Mouse (Mus musculus) adrenal gland, postnatal 36 days (tissue): ENCODE data around the gene Eif2a. TPM values are rescaled to one million over a fixed set of nuclear protein-coding genes. Genes with fewer than 3 reads are reported as not detected.

Source experiments
- DNase-seq, 2 experiments: peaks; one replicate each; pipeline ENCODE4 v3.0.0; 2021; ENCODE audit warnings: mixed read lengths in 1 of 2
- long read RNA-seq, 2 experiments: library from polyadenylated mRNA; stranded (forward); transcript quantifications; one replicate each; pipeline ENCODE4 v2.0.0; 2021; ENCODE audit warnings: borderline sequencing depth in 2 of 2
- total RNA-seq, 2 experiments: library from RNA; stranded (reverse); gene quantifications; 2 replicates each; pipeline ENCODE4 v1.2.3; 2021

The Eif2a gene
- total RNA-seq: 10 to 100 TPM; 43.3 to 52.8 TPM
- long read RNA-seq, experiment 1, transcript Eif2a-201 (14 exons, 2,299 nt): major isoform, 29 of 34 reads
- long read RNA-seq, experiment 1, partial matches to known transcripts: 5 of 34 reads
- long read RNA-seq, experiment 1, other reads (novel, unspliced or antisense): 0 of 34 reads
- long read RNA-seq, experiment 2, transcript Eif2a-201 (14 exons, 2,299 nt): major isoform, 8 of 10 reads
- long read RNA-seq, experiment 2, partial matches to known transcripts: 2 of 10 reads
- long read RNA-seq, experiment 2, other reads (novel, unspliced or antisense): 0 of 10 reads

DNA sequence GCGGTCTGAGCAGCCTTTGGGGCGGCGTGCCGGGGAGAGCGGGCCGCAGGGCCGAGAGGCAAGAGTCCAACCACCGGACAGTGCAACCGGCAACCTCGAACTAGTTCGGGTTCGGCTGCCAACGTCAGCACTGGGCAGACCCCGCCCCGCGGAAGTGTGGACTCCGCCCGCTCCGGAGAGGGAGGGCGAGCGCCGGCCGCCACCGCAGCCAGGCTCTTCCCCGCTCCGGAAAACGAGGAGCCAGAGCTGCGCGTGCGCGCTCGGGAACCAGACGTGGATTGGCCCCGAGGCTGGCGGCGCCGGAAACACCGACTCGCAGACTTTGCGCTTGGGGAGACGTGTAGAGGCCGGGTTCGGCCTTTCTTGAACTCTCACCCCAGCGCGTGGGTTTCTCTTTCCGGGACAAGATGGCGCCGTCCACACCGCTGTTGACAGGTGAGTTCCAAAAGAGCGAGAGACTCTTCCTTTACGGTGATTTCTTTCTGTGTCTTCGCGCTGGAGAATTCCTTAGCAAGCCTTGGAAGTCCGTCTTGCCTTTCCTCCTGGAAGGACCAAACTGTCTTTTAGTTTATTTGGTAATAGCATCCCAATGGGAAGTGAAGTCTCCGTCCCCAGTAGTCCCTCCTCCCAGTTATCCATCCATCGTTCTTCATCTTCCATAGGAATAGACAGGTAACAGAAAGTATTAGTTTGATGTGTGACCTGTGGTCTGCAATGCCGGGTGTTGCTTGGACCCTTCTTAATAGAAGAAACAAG is at the start of gene Eif2a, which contains the start of gene Serp1:
Gene Eif2a, plus strand, starts transcription at position 170 of the 756 bp plus-strand sequence.
Gene Serp1, minus strand, starts transcription at position 241 of the 756 bp plus-strand sequence.
- DNase-seq: peak; percentile 99 to 100

DNA sequence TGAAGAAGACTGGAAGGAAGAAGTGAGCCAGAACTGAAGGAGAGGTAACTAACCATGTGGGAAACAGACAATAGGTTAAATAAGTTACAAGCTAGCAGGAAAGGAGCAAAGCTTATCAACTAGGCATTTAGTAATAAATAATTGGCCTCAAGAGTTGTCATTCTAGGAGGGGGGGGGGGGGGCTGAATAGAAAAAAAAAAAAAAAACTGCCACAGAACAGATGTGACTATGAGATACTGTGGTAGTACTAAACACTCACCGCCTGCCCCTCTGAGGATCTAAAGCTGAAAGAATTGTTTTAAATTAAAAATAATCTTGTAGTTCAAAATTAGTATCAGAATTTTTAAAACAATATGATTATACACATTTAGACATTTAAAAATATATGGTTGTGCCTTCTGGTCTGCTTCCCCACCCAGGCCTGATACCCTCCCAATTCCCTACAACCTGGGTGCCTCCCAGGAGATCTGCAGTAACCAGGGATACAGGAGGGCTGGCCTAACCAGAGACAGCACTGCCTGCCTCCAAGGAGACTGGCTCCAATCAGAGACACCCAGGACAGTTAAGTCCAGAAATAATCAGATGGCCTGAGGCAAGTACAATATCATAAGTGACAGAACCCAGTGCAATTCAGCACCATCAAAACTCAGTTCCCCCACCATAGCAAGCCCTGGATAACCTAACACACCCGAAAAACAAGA is 46.7 kb upstream of the Eif2a start:
- DNase-seq: no peak

DNA sequence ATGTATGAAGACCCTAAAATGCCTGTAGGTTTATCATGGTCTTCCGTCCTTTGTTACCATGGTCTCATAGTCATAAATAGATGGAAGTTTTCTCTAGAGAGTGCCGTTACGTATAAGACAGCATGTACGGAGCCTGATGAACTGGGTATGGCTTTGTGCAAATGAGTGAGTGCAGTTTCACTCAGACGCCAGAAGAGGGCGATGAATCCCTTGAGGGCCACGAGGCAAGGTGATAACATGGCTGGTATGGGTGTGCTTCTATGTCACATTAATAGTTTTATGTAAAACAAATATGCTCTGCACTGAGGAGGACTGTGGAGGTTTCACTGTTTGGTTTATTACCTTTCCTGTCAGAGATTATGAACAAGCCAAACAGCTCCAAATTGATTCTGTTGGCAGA is 39.7 kb upstream of the Eif2a start:
- no peak for DNase-seq

DNA sequence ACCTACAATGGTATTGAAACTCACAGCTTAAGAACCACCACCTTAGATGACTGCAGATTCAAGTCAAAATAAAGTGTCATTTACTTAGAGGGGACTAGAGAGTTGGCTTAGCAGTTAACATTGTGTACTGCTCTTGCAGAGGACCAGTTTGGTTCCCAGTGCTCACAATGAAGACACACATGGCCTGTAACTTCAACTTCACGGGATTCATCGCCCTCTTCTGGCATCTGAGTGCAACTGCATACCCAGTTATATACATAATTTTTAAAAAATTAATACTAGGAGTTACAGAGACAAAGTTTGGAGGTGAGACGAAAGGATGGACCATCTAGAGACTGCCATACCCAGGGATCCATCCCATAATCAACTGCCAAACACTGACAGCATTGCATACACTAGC is 38.5 kb upstream of the Eif2a start:
- no peak for DNase-seq

DNA sequence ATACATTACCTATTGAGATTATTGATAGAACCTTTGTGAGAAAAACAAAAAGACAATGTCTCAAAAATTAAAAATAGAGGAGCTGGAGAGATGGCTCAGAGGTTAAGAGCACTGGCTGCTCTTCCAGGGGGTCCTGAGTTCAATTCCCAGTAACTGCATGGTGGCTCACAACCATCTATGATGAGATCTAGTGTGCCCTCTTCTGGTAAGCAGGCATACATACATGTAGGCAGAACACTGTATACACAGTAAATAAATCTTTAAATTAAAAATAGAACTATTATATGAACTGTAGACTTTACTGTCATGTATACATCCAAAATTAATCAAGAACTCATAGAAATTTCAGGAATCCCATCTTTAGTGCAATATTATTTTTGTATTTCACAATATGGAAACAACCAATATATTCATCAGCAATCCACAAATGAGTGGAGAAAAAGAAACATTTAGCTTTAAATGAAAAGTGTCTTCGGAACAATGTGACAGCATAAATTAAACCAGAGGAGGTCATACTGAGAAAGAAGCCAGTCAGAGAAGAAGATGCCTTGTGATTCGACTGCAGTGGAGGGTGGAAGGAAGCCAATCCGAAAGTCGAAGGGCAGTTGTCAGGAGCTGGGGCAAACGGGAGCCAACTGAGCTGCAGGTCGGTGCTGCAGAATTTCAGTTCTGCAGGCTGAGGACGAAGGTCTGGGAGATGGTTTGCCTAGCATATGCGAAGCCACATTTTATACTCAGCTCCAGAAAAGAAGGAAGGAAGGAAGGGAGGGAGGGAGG is 37.4 kb upstream of the Eif2a start:
- DNase-seq: peak; percentile 34 to 41

DNA sequence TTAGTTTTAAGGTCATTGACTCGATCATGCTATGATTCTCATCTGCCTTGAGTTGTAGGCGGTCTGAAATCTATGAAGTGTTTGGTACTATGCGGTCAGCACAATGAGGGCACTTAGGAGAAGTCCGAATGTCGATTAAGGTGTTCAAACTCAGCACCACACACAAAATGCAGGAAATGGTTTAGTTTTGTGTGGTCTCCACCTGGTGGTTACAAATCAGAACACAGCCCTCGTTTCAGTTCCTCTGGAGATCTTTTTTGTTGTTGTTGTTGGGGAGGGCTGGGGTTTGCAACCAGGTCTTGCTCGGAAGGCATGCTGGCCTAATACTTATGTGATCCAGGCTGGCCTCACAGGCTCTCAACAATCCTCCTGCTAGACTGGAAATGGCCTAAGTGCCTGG is 34.8 kb upstream of the Eif2a start:
- peak in 1 of 2 experiments; percentile 31 for DNase-seq

DNA sequence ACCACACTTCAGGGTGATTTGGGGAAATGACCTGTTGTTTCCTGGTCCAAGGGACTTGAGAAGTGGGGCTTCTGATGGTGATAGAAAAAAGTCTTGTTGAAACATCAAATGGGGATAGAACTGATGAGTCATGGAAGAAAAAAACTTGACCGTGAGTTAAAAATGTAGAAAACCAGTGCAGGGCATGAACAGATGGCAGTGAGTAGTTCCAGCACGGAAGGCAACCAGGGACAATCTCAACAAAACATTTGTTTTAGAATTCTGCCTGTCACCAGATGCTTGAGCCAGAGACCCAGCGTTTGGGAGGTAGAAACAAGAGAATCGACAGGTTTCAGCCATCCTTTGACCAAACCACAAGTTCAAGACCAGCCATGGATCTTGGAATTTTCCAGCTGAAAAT is 32.0 kb upstream of the Eif2a start:
- DNase-seq: no peak

DNA sequence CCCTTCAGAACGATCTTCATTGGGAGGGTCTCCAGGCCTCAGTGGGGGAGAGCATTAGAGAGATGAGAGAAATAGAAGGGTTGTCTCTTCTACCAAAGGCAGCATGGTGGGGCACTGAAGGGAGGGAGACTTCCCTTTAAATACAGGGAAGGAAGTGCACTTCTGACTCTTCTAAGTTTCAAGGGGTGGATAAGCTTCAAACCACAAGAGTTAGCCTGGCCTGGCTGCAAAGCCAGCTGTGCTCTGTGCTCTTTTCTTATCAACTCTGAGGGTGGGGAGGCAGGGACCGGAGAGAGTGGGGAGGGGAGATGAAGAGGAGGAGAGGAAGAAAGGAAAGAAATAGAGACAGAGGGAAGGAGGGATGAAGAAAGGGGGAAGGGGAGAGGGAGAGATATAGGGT is 23.7 kb upstream of the Eif2a start:
- no peak for DNase-seq

DNA sequence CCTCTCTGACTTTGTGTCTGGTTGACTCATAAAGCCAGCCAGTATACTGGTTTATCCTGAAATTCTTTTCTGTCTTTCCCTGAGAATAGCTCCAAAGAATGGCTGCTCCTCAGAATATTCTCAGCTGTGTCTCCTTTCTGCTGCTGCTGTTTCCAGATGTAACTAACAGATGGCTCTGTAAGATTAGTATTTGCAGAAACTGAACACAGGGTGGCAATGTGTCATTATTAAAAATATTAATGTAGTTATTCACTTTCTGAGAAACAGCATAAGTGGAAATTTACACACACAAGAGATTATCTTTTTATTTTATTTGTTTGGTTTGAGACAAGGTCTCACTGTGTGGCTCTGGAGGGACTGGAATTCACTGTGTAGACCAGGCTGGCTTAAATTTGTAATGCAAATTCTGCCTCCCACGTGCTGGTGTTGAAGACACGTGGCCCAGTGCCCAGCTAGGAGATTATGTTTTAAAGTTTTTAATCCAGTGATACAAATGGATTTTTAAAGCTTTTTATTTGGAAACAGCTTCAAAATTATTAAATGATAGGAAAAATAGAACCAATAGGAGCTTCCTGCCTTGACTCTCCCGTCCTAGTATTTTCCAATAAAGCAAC is 21.8 kb upstream of the Eif2a start:
- DNase-seq: no peak

DNA sequence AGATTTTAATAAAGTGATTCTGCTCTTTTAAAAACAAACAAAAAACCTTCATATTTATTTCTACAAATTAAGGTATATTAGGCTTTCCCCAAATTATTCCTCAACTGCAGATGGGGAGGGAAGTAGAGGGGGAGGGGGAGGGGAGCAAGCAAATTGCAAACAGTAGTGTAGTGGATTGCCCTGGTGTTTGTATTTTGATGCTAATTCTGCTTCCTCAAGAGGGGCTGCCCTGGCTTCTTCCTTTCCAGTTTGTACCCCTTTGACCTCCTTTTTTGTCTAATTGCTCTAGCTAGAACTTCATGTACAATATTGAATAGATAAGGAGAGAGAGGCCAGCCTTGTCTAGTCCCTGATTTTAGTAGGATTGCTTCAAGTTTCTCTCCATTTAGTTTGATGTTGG is 20.9 kb upstream of the Eif2a start:
- DNase-seq: no peak

DNA sequence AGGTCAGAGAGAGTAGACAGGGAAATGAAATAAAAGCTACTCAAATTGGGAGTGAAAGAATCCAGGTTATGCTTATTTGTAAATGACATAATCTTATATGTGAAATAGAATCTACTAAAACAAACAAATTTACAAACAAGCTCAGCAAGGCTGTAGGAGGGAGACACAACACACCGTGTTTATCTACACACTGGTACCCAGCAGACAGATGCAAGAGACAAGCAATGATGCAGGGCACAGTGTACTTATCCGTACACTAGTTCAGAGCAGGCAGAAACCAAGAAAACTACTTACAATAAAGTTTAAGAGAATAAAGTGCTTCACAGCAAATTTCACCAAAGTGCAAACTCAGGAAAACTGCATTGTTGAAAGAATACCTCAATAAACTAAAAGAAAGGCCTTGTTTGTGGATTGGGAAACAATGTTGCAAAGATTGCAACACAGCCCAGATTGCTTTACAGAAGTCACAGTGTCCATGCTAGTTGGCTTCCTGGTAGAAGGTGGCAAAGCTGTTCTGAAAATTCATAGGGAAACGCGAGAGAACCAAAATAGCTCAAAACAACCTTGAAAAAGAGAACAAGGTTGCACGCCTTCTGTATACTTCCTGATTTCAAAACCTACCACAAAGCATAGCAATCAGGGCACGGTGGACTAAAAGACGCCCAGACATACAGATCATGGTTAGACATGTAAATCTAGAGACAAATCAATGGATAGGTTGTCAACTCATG is 17.4 kb upstream of the Eif2a start:
- DNase-seq: peak; percentile 19 to 26

DNA sequence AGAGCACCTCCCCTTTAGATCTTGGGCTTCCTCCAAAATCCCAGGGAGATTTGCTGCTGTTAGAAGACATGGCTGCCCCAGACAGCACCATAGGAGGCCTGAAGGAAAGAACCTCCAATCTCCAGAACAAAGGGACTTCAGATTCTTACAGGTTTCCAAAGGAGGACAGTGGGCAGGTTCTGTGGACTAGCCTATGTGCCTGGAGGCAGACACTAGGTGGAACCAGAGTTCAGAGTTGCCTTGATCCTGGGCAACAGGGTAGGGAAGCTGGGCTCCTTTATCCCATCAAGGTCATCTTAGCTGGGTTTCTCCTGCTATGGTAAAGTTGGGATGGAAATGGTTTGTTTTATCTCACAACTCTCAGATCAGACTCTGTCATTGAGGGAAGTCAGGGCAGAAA is 14.0 kb upstream of the Eif2a start:
- peak; percentile 44 to 52 for DNase-seq

DNA sequence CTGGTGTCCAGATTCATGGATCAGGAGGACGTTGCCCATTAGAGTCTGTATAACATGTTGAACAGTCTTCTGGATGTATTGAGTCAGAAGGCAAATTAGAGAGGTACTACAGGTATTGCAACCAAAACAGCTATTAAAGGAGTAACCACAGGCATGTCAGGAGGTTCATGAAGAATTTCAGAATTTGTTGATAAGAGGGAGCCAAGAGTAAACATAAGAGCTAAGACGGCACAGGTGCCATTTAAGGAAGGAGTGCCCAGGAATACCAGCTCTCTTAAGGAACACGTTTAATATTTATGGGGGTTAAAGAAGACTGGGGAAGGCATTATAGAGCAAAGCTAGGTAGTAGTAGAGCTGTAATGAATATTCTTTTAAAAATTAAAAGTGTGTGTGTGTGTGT is 12.9 kb upstream of the Eif2a start:
- DNase-seq: no peak

DNA sequence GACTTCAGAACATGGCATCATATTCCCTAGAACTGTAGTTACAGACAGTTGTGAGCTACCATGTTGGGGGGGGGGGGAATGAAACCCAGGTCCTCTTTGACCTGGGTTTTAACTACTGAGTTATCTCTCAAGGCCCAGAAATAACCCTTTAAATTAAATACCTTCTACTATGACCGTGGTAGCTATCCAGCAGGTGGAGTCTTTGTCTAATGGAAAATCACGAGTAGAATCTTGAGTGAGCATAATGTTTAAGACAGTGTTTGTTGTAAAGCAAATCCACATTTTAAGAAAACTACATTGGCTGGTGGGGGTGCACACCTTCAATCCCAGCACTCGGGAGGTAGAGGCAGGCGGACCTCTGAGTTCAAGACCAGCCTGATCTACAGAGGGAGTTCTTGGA is 12.1 kb upstream of the Eif2a start:
- no peak for DNase-seq

DNA sequence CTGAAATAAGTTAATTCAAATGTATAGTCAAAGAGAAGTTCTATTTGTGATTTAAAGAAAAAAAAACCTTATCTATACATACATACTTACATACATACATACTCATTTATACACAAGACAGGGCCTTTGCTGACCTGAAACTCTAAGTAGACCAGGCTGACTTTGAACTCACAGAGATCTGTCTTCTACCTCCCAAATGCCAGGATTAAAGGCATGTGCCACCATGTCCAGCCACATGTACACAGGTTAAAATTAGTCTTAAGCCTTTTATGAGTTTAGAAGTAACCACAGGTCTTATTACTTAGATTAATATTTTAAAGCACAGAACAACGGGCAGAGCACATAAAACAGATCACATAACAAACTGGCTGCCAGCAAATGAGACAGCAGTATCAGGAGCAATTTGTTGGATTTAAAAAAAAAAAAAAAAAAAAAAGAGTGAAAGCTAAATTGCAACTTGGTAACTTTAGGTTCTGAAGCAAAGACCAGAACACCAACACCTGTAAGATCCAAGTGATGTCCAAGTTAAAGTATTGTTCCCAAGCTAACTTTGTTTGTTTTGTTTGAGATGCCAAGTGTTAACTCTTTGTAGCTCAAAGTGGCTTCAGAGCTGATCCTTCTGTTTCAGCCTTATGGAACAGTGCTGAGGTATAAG is 9.5 kb upstream of the Eif2a start:
- DNase-seq: no peak

DNA sequence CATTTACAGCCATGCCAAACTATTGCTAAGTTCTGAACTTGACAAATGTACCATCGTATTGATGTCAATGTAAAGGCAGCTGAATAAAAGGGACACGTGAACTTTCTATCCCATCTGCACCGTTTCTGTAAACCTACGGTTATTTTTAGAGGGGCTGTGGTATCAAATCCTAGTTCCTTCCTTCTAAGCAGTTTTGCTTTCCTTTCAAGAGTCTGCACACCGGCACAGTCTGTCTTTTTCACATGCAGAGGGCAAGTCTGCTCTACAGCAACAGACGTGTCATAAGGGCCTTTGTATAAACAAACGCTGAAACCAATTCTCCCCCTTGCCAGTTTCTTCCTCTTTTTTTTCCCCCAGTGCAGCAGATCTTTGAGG is 9.0 kb upstream of the Eif2a start:
- no peak for DNase-seq

DNA sequence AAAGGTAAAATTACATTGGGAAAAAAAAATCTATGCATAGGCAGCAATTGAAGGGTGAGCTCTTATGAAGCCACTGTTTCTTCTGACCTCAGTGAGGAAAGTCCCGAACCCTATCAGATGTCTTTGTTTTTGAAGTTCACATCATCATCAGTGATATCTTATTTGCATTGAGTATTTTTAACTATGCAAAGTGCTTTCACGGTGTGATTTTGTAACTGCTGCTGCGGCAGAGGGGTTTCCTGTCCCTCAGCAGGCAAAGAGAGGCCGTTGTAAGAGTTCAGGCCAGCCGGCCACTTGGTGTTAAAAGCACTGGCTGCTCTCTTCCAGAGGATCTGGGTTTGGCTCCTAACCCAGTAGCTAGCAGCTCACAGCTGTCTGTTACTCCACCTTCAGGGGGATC is 8.4 kb upstream of the Eif2a start:
- no peak for DNase-seq

DNA sequence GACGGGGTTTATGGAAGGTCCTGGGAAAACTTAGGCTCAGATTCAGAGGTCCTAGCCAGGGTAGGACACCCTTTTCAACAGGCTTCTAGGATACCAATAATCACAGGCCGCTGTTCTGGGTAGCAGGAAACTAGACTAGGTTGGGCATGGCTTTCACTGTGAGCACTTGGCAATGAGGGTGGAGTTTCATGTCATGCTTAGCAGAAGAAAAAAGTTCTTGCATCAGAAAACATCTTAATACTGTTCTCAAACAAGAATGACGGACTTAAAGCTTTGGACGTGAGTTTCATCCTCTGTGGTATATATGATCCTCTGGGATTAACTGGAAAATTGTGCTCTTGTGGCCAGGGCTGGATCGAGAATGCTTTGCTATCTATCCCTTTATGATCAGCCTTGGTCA is 7.8 kb upstream of the Eif2a start:
- DNase-seq: no peak

DNA sequence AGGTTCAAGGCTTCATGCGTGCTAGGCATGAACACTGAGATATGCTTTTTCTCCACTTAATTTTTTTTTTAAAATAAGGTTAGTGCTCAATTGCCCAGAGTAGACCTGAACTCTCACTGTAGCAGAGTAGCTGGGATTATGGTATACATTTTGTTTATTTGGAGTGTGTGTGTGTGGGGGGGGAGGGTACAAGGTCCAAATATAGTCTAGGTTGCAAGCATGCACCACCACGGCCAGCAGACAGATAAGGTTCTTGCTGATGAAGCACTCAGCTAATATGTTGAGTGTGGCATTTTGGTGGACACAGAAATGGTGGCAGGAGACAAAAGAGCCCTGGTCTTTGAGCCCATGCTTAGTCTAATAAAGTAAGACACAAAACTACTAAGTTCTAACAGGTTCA is 6.7 kb upstream of the Eif2a start:
- DNase-seq: no peak

DNA sequence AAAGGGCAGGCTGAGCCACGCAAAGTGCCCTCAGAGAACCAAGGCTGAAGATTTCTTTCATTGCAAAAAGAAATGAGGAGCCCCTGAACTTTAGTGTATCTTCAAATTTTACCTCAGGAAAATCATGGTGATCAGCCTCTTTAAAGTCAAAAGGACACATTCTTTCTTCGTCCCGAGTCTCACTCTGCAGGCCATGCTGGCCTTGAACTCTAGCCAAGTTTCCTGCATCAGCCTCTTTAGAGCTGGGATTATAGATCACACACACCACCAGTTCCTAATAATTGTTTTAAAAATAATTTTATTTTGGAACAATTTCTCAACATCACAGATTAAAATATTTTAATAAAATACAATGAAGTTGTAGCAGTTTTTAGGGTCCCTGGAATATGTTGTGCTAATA is 6.1 kb upstream of the Eif2a start:
- peak; percentile 54 for DNase-seq

DNA sequence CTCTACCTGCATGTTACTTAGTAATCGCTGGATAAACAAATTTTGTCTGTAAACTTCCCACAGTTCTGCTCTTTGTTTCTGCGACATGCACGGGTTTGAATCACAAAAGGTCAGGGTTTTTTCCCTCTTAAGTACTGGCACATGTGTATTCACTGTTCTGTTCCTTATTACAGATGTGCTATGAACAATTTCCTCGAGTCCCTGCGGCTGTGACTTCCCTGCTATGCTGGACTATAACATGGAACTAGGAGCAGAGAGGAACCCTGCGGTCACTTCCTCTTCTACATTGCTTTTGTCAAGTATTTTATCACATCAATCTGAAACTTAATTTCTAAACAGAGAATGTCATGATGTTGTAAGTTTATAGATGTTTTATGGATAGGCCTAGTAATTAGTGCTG is 5.3 kb upstream of the Eif2a start:
- peak; percentile 10 to 12 for DNase-seq
